8 mouse cellular contexts compared by ENCODE assay signal in the genomic region with DNA sequence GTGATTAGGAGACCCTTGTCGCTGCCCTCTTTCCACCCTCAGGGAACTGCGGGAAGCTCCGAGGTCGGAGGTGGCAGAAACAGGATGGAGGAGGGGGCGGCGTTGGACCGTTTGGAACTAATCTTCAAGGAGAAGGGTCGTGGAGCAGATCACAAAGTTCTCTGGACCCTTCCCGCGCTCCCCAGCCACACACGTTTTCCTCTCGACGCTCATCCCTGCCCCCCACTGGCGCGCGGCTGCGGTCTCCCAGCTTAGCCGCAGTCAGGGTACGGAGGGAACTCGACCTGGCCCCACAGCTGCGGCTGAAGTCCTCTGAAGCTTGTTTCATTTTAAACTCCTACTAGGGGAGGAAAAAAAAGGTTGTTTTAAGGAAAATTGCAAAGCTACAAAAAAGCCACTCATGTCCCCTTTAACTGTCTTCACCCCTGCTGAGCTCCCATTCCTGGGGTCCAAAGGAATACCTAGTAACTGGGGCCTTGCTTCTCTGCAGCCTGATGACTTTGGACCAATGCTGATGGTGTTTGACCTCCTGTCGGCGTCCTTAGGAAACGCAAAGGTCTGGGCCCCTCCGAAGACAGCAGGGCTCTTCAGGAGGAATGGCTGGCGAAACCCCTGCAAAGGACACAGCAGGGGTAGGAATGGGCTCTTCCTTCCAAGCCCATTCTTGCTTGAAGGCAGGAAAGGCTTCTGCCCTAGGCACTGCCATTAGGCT. TPM values are rescaled to one million over a fixed set of nuclear protein-coding genes. Genes with fewer than 3 reads are reported as not detected.
A peak's percentile ranks its signal among the peaks of the same experiment; 100 is the strongest.
DNase-seq lines count a peak whose midpoint lies in the region; ATAC-seq lines count a peak whose summit lies in the region.

No protein-coding gene starts in this region.

- 7% methylated on average over 26 of the region's 26 CpGs for WGBS in kidney, embryonic 15.5 days
- 2% methylated on average over 26 of the region's 26 CpGs for WGBS in hindbrain, embryonic 10.5 days
- 2% methylated on average over 26 of the region's 26 CpGs for WGBS in midbrain, embryonic 13.5 days

- H3K4me3 ChIP-seq in kidney, embryonic 15.5 days (replicated peaks), result peak overlapping the region; percentile 89
- H3K4me3 ChIP-seq in hindbrain, embryonic 10.5 days, result peak overlapping the region; percentile 96
- peak overlapping the region; percentile 89 for H3K4me3 ChIP-seq in midbrain, embryonic 13.5 days (replicated peaks)

- ATAC-seq in kidney, embryonic 15.5 days (replicated peaks; ENCODE audit: low FRiP score), result no peak
- ATAC-seq in midbrain, embryonic 13.5 days, result no peak
- ATAC-seq in frontal cortex, adult (ENCODE audit: low TSS enrichment), result no peak

- H3K9ac ChIP-seq in kidney, embryonic 15.5 days, result peak overlapping the region; percentile 35
- peak overlapping the region; percentile 55; the same call in 1 of the 2 replicates for H3K9ac ChIP-seq in midbrain, embryonic 13.5 days (replicated peaks)

- peaks cover 47% of the 10 kb centered on the region for H3K4me1 ChIP-seq in kidney, embryonic 15.5 days
- peaks cover 77% of the 10 kb centered on the region for H3K4me1 ChIP-seq in hindbrain, embryonic 10.5 days (replicated peaks)
- peaks cover 47% of the 10 kb centered on the region for H3K4me1 ChIP-seq in midbrain, embryonic 13.5 days (replicated peaks)

- peak overlapping the region; percentile 13; the same call in 1 of the 2 replicates for H3K27ac ChIP-seq in kidney, embryonic 15.5 days
- peak overlapping the region; percentile 100 for H3K27ac ChIP-seq in hindbrain, embryonic 10.5 days
- H3K27ac ChIP-seq in midbrain, embryonic 13.5 days, result peak overlapping the region; percentile 63; the same call in 1 of the 2 replicates

- no peaks in the 10 kb centered on the region for H3K9me3 ChIP-seq in kidney, embryonic 15.5 days (replicated peaks)
- H3K9me3 ChIP-seq in hindbrain, embryonic 10.5 days, result no peaks in the 10 kb centered on the region
- H3K9me3 ChIP-seq in midbrain, embryonic 13.5 days, result no peaks in the 10 kb centered on the region

- H3K36me3 ChIP-seq in kidney, embryonic 15.5 days, result no peaks in the 10 kb centered on the region
- no peaks in the 10 kb centered on the region for H3K36me3 ChIP-seq in hindbrain, embryonic 10.5 days
- H3K36me3 ChIP-seq in midbrain, embryonic 13.5 days, result no peaks in the 10 kb centered on the region

- H3K4me2 ChIP-seq in kidney, embryonic 15.5 days, result peak overlapping the region; percentile 98
- peak overlapping the region; percentile 85 for H3K4me2 ChIP-seq in midbrain, embryonic 13.5 days (replicated peaks)

- no peak for DNase-seq in kidney, adult 8-10 months
- DNase-seq in embryo, embryonic 10.5 days (ENCODE audit: low spot score), result peak; percentile 64
- peak; percentile 69 for DNase-seq in hindbrain, embryonic 10.5 days (ENCODE audit: low spot score)
- no peak for DNase-seq in thymus, postnatal 10 days (ENCODE audit: low spot score in 2 of 2)
- DNase-seq in frontal cortex, postnatal 10 days (ENCODE audit: low spot score in 2 of 2), result no peak

- peaks cover 31% of the 10 kb centered on the region for H3K27me3 ChIP-seq in kidney, embryonic 15.5 days
- peaks cover 30% of the 10 kb centered on the region for H3K27me3 ChIP-seq in hindbrain, embryonic 10.5 days (ENCODE audit: insufficient read depth, poor library complexity, severe bottlenecking)
- H3K27me3 ChIP-seq in midbrain, embryonic 13.5 days, result peaks cover 7% of the 10 kb centered on the region; the same call in 1 of the 2 replicates

RNA-seq across cellular contexts. Expression of a gene that starts 3.3 kb away (rescaled TPM):
- polyA plus RNA-seq in kidney, embryonic 15.5 days (2015; fragmentation: Nextera tagmentation; extraction: Ambion mirVana), result 9.2 and 10.9 TPM in 2 replicates
- 32.8 and 41.3 TPM in 2 replicates for polyA plus RNA-seq in hindbrain, embryonic 10.5 days (2016; fragmentation: Nextera tagmentation; extraction: Ambion mirVana)
- 36.6 and 41.7 TPM in 2 replicates for polyA plus RNA-seq in midbrain, embryonic 13.5 days (2015; fragmentation: Nextera tagmentation; extraction: Ambion mirVana)

Comparison
In these comparisons a context has a peak if more than half of its experiments do, and no peak if none do; other contexts are left out.
1. H3K27ac ChIP-seq: peak in every context shown above with its lines; median percentile 100 in hindbrain, embryonic 10.5 days; 63 in midbrain, embryonic 13.5 days; 13 in kidney, embryonic 15.5 days.
2. DNase-seq: peak in embryo, embryonic 10.5 days (single experiment) and hindbrain, embryonic 10.5 days (single experiment); none in kidney, adult 8-10 months (0 of 2), thymus, postnatal 10 days (0 of 2) and frontal cortex, postnatal 10 days (0 of 2).
3. Peak in every context shown above with its lines, with median percentiles within 50 percentile points of each other: H3K4me3 ChIP-seq.